Mouse (Mus musculus): Measurements from ENCODE around the gene Fmo3. TPM values are rescaled to one million over a fixed set of nuclear protein-coding genes. Genes with fewer than 3 reads are reported as not detected.

Gene Fmo3
- polyA plus RNA-seq, 1 experiment from 2014 or later: 0.08 TPM

GRCm38 (mm10) chr1:162946837-162947558 is 37.3 kb downstream of the Fmo3 start:
- no peaks in the 10 kb centered on the region for H3K36me3 ChIP-seq (replicated peaks; ENCODE audit: insufficient read depth, low read length)
- DNase-seq (no peak), ATAC-seq (no peak)
- H3K4me3 ChIP-seq (ENCODE audit: low read depth, low read length): no peak overlapping the region
- no peaks in the 10 kb centered on the region for H3K9me3 ChIP-seq (ENCODE audit: low read length)
- H3K9ac ChIP-seq (replicated peaks): no peak overlapping the region
- no peaks in the 10 kb centered on the region for H3K4me1 ChIP-seq (ENCODE audit: insufficient read depth)
- no peaks in the 10 kb centered on the region for H3K27me3 ChIP-seq (ENCODE audit: insufficient read depth, low read length)
- TF ChIP-seq EP300 (IDR thresholded peaks at IDR 0.05; ENCODE audit: low read depth) (no peak), CTCF (IDR thresholded peaks at IDR 0.05; ENCODE audit: low read depth) (no peak)
- H3K27ac ChIP-seq (ENCODE audit: low read depth): no peak overlapping the region
- H3K4me2 ChIP-seq (ENCODE audit: low read depth, low read length): no peak overlapping the region
- 65% methylated on average over 4 of the region's 4 CpGs for WGBS (ENCODE audit: insufficient replicate concordance)

DNA sequence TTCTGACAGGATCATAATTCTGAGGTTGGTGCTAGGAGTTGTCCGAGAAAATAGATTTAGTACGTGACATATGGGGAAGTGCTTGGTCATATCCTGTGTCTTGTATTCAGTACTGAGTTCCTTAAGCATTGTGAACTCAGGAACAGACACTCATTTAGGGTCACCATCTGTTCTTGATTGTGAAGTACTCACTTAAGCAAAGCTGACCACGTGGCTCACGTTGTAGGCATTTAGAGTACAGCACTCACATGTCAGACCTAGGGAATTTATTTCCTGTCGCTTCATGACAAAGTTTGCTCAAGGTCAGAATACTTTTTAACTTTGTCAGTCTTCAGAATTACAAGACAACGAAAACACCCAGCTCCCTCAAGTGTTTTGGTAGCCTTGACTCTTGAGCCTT is 40.6 kb downstream of the Fmo3 start:
- no peak overlapping the region for H3K9ac ChIP-seq (replicated peaks)
- H3K4me3 ChIP-seq (ENCODE audit: low read depth, low read length): no peak overlapping the region
- no peaks in the 10 kb centered on the region for H3K36me3 ChIP-seq (replicated peaks; ENCODE audit: insufficient read depth, low read length)
- DNase-seq: no peak
- ATAC-seq: peak; percentile 74
- TF ChIP-seq CTCF (IDR thresholded peaks at IDR 0.05; ENCODE audit: low read depth): no peak
- peak; percentile 38; the same call in 1 of the 2 replicates for TF ChIP-seq EP300 (IDR thresholded peaks at IDR 0.05; ENCODE audit: low read depth)
- H3K4me2 ChIP-seq (ENCODE audit: low read depth, low read length): no peak overlapping the region
- no peaks in the 10 kb centered on the region for H3K9me3 ChIP-seq (ENCODE audit: low read length)
- H3K4me1 ChIP-seq (ENCODE audit: insufficient read depth): no peaks in the 10 kb centered on the region
- H3K27me3 ChIP-seq (ENCODE audit: insufficient read depth, low read length): no peaks in the 10 kb centered on the region
- 43% methylated on average over 6 of the region's 6 CpGs for WGBS (ENCODE audit: insufficient replicate concordance)
- H3K27ac ChIP-seq (ENCODE audit: low read depth): no peak overlapping the region

- no peak overlapping the region for H3K27ac ChIP-seq (ENCODE audit: low read depth)
- ATAC-seq: no peak
- H3K27me3 ChIP-seq (ENCODE audit: insufficient read depth, low read length): no peaks in the 10 kb centered on the region
- no peak for DNase-seq
- H3K9me3 ChIP-seq (ENCODE audit: low read length): no peaks in the 10 kb centered on the region
- H3K36me3 ChIP-seq (replicated peaks; ENCODE audit: insufficient read depth, low read length): no peaks in the 10 kb centered on the region
- no peak overlapping the region for H3K4me3 ChIP-seq (ENCODE audit: low read depth, low read length)
- 71% methylated on average over 4 of the region's 4 CpGs for WGBS (ENCODE audit: insufficient replicate concordance)
- H3K9ac ChIP-seq (replicated peaks): no peak overlapping the region
- H3K4me1 ChIP-seq (ENCODE audit: insufficient read depth): no peaks in the 10 kb centered on the region
- TF ChIP-seq CTCF (IDR thresholded peaks at IDR 0.05; ENCODE audit: low read depth): no peak
- TF ChIP-seq EP300 (IDR thresholded peaks at IDR 0.05; ENCODE audit: low read depth): no peak
- H3K4me2 ChIP-seq (ENCODE audit: low read depth, low read length): no peak overlapping the region
Measured at GRCm38 (mm10) chr1:162938696-162939351, 45.5 kb downstream of the Fmo3 start.

DNA sequence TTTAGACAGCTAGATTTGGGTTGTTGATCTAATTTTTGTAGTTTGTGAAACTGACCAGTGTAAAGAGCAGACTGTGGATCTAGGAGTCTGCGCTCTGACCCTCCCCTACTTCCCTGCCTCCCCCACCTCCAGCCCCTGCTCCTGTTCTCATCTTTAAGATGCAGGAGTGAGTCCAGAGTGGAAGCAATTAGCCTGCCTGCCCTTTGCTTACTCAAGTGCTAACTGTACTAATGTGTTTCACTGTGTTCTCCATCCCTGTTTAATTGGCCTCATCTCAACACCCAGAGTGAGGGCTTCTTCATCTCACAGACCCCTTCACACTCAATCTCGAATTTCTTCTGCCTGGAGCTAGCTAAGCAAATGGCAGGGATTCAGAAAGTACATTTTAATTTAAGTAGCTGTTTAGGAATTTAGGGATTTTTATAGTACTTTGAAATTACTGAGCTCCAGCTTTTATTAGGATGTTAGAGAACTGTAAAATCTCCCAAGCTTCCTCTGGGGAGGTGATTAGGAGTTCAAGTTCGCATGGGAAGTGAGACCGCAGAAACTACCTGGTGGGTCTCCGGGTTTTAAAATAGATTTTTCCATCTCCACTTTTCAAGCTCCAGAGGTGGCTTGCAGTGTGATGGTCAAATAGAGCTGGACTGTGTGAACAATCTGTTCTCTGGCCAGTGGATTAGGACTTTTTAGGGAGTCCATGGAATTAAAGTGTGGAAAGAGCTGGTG is 46.2 kb downstream of the Fmo3 start:
- no peaks in the 10 kb centered on the region for H3K27me3 ChIP-seq (ENCODE audit: insufficient read depth, low read length)
- no peak for ATAC-seq
- H3K36me3 ChIP-seq (replicated peaks; ENCODE audit: insufficient read depth, low read length): no peaks in the 10 kb centered on the region
- H3K4me1 ChIP-seq (ENCODE audit: insufficient read depth): no peaks in the 10 kb centered on the region
- TF ChIP-seq EP300 (IDR thresholded peaks at IDR 0.05; ENCODE audit: low read depth) (no peak), CTCF (IDR thresholded peaks at IDR 0.05; ENCODE audit: low read depth) (no peak)
- no peak overlapping the region for H3K4me3 ChIP-seq (ENCODE audit: low read depth, low read length)
- no peak overlapping the region for H3K4me2 ChIP-seq (ENCODE audit: low read depth, low read length)
- H3K9me3 ChIP-seq (ENCODE audit: low read length): no peaks in the 10 kb centered on the region
- DNase-seq: no peak
- no peak overlapping the region for H3K9ac ChIP-seq (replicated peaks)
- 71% methylated on average over 5 of the region's 5 CpGs for WGBS (ENCODE audit: insufficient replicate concordance)
- no peak overlapping the region for H3K27ac ChIP-seq (ENCODE audit: low read depth)

- Histone ChIP-seq H3K9me3 (ENCODE audit: low read length) (no peaks in the 10 kb centered on the region), H3K4me3 (ENCODE audit: low read depth, low read length) (no peak within 1 kb of the TSS), H3K9ac (replicated peaks) (no peak within 1 kb of the TSS), H3K36me3 (replicated peaks; ENCODE audit: insufficient read depth, low read length) (no peaks in the 10 kb centered on the region), H3K27ac (ENCODE audit: low read depth) (no peak within 1 kb of the TSS), H3K27me3 (ENCODE audit: insufficient read depth, low read length) (no peaks in the 10 kb centered on the region), H3K4me1 (ENCODE audit: insufficient read depth) (no peaks in the 10 kb centered on the region), H3K4me2 (ENCODE audit: low read depth, low read length) (no peak within 1 kb of the TSS)
- WGBS (ENCODE audit: insufficient replicate concordance): 64% methylated on average over 6 of the region's 6 CpGs
- TF ChIP-seq EP300 (IDR thresholded peaks at IDR 0.05; ENCODE audit: low read depth) (no peak), CTCF (IDR thresholded peaks at IDR 0.05; ENCODE audit: low read depth) (no peak)
- no peak for DNase-seq
- ATAC-seq: no peak
Measured at GRCm38 (mm10) chr1:162937415-162937814, 46.9 kb downstream of the Fmo3 start, which contains the start of gene Fmo6. TSS of gene Fmo6 (minus strand) at chr1:162937515.

- Histone ChIP-seq H3K27ac (ENCODE audit: low read depth) (no peak overlapping the region), H3K4me2 (ENCODE audit: low read depth, low read length) (no peak overlapping the region), H3K9ac (replicated peaks) (no peak overlapping the region), H3K36me3 (replicated peaks; ENCODE audit: insufficient read depth, low read length) (no peaks in the 10 kb centered on the region), H3K4me1 (ENCODE audit: insufficient read depth) (no peaks in the 10 kb centered on the region), H3K27me3 (ENCODE audit: insufficient read depth, low read length) (no peaks in the 10 kb centered on the region), H3K4me3 (ENCODE audit: low read depth, low read length) (no peak overlapping the region), H3K9me3 (ENCODE audit: low read length) (no peaks in the 10 kb centered on the region)
- ATAC-seq: no peak
- TF ChIP-seq CTCF (IDR thresholded peaks at IDR 0.05; ENCODE audit: low read depth) (no peak), EP300 (IDR thresholded peaks at IDR 0.05; ENCODE audit: low read depth) (no peak)
- DNase-seq: no peak
- 68% methylated on average over 4 of the region's 4 CpGs for WGBS (ENCODE audit: insufficient replicate concordance)
Measured at GRCm38 (mm10) chr1:162934374-162935012, 49.8 kb downstream of the Fmo3 start.
